In genomic region chr3:40185597-40186320, GRCm38 (mm10) we compare ENCODE assay signal across 23 mouse cellular contexts.
DNase-seq lines count a peak whose midpoint lies in the region; TF ChIP-seq lines count a peak whose summit lies in the region.
"Had no signal": no experiment of that assay in that cellular context is flagged by ENCODE, and none has a peak within 500 bp of the region (broad histone marks: within the 10 kb centered on the region; RNA-seq: fewer than 3 reads in every experiment).

No protein-coding gene starts in this region.

- H3K4me3 ChIP-seq in kidney, adult 2 months (ENCODE audit: insufficient read depth, low read depth, low read length) = no peak overlapping the region
- H3K4me3 ChIP-seq: embryonic facial prominence, embryonic 12.5 days; erythroblast, embryonic 14.5 days; forebrain, embryonic 10.5 days; forebrain, embryonic 13.5 days; hindbrain, embryonic 12.5 days; hindbrain, embryonic 15.5 days had no signal

- H3K36me3 ChIP-seq in kidney, adult 2 months (ENCODE audit: control insufficient read depth, insufficient read depth, low read length) = no peaks in the 10 kb centered on the region
- H3K36me3 ChIP-seq: embryonic facial prominence, embryonic 12.5 days; forebrain, embryonic 10.5 days; hindbrain, embryonic 12.5 days; hindbrain, embryonic 15.5 days had no signal

- no peak for TF ChIP-seq CTCF in kidney, adult 2 months (conservative IDR thresholded peaks at IDR 0.05; ENCODE audit: insufficient read depth, insufficient read length, low read depth, low read length)

- H3K27me3 ChIP-seq in kidney, adult 2 months (replicated peaks; ENCODE audit: control insufficient read depth, insufficient read depth, low read length) = no peaks in the 10 kb centered on the region
- H3K27me3 ChIP-seq: embryonic facial prominence, embryonic 12.5 days; forebrain, embryonic 13.5 days; hindbrain, embryonic 12.5 days; hindbrain, embryonic 15.5 days; Patski had no signal

- 72% methylated on average over 5 of the region's 5 CpGs for WGBS in kidney, adult 2 months

- TF ChIP-seq POLR2A in kidney, adult 2 months (IDR thresholded peaks at IDR 0.05; ENCODE audit: low read depth, low read length) = no peak

- intact Hi-C loops in left cerebral cortex, postnatal 25 days (cut with DNase I) = no loop called here

- peak; percentile 3 for DNase-seq in kidney, adult 2 months
- no peak for DNase-seq in kidney, postnatal 25 days
- DNase-seq in 3T3-L1 (ENCODE audit: low read depth, low spot score) (peak; percentile 49), NIH3T3 (ENCODE audit: low read depth) (peak; percentile 63)
- peak; percentile 17 for DNase-seq in gonadal fat pad, adult 2 months (ENCODE audit: low read depth)
- DNase-seq in cerebellum, postnatal 4 days (ENCODE audit: low spot score in 2 of 2) = no peak
- DNase-seq in embryo, embryonic 10.5 days (ENCODE audit: low spot score) = no peak
- no peak for DNase-seq in left cerebral cortex, postnatal 25 days (ENCODE audit: low spot score in 2 of 2)
- DNase-seq: adrenal gland, adult 2 months; adrenal gland, postnatal 36 days; cerebellum, adult 18-20 months; cerebellum, adult 9-10 months; cerebellum, postnatal 14 days; gastrocnemius, postnatal 10 days; gastrocnemius, postnatal 36 days; heart, adult 11 months had no signal

- no peak overlapping the region for H3K27ac ChIP-seq in kidney, adult 2 months (ENCODE audit: insufficient read depth, low read depth, low read length)
- H3K27ac ChIP-seq: embryonic facial prominence, embryonic 12.5 days; forebrain, embryonic 10.5 days; forebrain, embryonic 13.5 days; hindbrain, embryonic 12.5 days; hindbrain, embryonic 15.5 days had no signal

- H3K4me1 ChIP-seq in kidney, adult 2 months (ENCODE audit: control insufficient read depth, insufficient read depth, low read length) = no peaks in the 10 kb centered on the region
- H3K4me1 ChIP-seq: embryonic facial prominence, embryonic 12.5 days; forebrain, embryonic 10.5 days; forebrain, embryonic 13.5 days; hindbrain, embryonic 12.5 days; hindbrain, embryonic 15.5 days had no signal

Comparison
In these comparisons a context has a peak if more than half of its experiments do, and no peak if none do; other contexts are left out.
1. DNase-seq: peak in kidney, adult 2 months (single experiment), 3T3-L1 (single experiment), NIH3T3 (single experiment) and gonadal fat pad, adult 2 months (single experiment); none in kidney, postnatal 25 days (0 of 2), cerebellum, postnatal 4 days (0 of 2), embryo, embryonic 10.5 days (single experiment) and left cerebral cortex, postnatal 25 days (0 of 2).